Mouse (Mus musculus) heart, adult 18-20 months (tissue): ENCODE measurements at regions not wholly inside any gene's neighbourhood (a gene's known extent, or its start where the extent isn't known, plus 50 kb on each side); places are given as distances from the start of the nearest gene placed in this dataset.
A peak's percentile ranks its signal among the peaks of the same experiment; 100 is the strongest.

Experiments
- DNase-seq, 2 experiments: peaks; one replicate each; pipeline ENCODE4 v3.0.0; 2021 to 2022; ENCODE audit warnings: mixed read lengths in 1 of 2

GRCm38 (mm10) chr5:149338016-149338696 is 73.4 kb upstream of the Medag start:
- no peak for DNase-seq

- no peak for DNase-seq
Observed at GRCm38 (mm10) chr5:149338697-149339078, 72.9 kb upstream of the Medag start.

DNA sequence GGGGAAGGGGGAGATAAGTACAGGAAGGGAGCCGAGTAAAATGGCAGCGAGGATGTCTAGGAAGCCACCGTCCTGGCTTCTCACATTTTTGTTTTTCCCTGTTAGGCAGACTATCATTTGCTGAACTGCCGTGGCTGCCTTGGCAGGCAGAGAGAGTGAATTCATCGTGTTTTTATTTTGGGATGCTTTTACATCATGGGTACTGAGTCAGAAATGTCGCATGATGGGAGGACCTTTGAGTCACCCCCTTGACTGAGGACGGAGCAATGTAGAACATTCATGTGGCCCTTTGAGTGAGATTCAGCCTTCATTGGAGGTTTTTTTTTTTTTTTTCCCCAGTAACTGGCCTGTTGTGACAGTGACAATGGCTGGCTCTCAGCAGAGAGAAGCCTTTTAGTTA is 71.2 kb upstream of the Medag start:
- DNase-seq: no peak

- no peak for DNase-seq
Observed at GRCm38 (mm10) chr5:149341461-149341860, 70.1 kb upstream of the Medag start.

- DNase-seq: no peak
Observed at GRCm38 (mm10) chr5:149343610-149344527, 67.7 kb upstream of the Medag start.

DNA sequence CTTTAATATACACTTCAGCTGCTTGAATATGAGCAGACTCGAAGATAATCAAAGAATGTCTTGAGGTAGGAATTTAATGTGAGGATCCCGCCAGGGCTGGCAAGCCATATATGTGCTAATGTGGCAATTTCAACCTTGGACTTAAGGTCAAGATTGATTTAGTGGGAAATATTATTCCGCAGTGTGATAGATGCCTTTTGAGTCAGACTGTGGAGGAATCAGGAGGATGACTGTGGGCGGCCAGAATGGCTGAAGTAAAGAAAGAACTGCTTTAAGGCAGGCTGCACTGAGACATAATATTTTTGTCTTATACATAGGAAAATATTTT is 67.1 kb upstream of the Medag start:
- no peak for DNase-seq

DNA sequence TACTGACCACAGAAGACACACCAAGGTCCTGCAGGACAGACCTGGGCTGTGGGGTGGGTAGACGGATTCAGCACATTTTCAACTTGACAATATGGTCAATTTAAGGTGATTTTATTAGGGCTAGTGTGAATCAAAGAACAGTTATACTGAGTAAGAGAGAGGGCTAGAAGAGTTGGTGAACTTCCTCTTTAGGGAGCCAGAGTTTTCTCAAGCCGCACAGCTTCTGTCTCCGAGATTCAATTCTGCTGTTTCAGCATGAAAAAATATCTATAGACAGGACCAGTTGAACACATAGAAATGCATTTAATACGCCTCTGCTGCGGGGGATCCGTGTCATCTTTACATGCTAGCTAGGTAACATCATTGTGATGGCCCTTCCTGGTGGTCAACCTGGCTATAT is 66.4 kb upstream of the Medag start:
- DNase-seq: no peak

DNA sequence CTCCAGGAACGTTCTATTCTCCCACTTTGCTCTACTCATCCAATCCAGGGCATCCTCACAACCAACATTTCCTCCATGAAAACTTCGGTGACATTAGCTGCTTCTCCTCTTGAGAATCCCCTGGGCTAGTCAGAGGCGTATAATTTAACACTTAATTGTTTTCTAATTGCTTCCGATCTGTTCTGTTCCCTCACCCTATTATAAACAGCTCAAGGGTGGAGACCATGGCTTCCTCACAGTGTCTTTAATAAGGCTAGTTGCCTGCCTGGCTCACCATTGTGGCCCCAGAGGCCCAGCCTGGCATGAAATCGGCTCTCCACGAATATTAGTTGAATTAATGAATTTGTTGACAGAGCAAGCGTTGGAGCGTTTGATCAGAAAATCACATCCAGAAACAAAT is 61.9 kb upstream of the Medag start:
- DNase-seq: no peak

DNA sequence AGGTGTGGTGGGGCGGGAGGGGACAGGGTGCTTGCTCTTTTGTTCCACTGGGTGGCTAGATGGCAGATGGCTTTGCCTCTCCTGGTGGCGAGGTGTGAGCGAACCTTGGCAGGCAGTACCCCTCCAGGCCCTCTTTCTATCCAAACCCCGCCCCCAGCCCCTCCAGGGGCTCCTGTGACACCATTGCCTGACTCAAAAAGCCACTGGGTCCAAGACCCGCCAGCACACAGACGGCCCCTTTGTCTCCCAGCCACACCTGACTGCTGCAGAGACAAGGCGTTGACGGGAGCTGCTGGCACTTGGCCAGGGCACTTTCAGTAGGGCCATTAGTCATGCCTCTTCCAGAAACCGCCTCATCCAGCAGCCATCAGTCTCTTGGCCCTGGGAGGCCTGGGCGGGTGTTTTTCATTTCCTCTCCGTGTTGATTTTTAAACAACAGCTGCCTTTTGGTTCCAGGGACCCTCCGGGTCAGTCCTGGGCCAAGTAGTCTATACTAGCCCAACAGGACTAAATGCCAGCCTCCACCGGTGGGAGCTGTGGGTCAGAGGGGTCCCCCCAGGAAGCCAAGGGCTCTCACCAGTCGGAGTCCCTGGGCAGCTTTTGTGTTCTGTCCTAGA is 58.4 kb upstream of the Medag start:
- peak; percentile 62 to 75 for DNase-seq

GRCm38 (mm10) chr5:149354448-149355115 is 57.0 kb upstream of the Medag start:
- DNase-seq: no peak

DNA sequence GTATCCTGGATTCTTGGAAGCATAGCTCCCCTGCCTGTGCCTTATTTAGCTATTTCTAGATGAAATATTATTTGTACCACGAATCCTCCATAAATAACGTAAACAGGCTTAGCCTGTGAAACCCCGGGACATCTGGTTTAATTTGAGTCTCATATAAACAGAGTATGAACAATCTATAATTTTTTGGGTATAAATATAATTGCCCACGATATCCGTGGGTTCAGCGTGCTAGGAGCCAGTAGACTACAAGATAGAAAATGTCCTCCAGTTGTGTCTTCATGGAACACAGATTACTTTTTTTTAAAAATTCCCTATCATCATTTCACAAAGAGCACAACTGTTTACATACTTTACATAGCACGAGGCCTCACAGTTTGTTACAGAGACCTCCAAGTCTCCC is 56.4 kb upstream of the Medag start:
- DNase-seq: no peak

GRCm38 (mm10) chr5:149356970-149357369 is 54.6 kb upstream of the Medag start:
- DNase-seq: no peak
